Mouse (Mus musculus) embryo, embryonic 11.5 days (tissue): ENCODE measurements around the gene 5730455P16Rik.
A peak's percentile ranks its signal among the peaks of the same experiment; 100 is the strongest.
"Not testable (repeated sequence)": the region's sequence is repeated elsewhere in the genome, so short reads cannot be mapped to it uniquely, and the experiment has no call there.

Source experiments
- DNase-seq: peaks from one replicate; pipeline ENCODE4 v3.0.0-alpha.2; 2012; ENCODE audit warnings: low read depth, low spot score

5730455P16Rik gene

DNA sequence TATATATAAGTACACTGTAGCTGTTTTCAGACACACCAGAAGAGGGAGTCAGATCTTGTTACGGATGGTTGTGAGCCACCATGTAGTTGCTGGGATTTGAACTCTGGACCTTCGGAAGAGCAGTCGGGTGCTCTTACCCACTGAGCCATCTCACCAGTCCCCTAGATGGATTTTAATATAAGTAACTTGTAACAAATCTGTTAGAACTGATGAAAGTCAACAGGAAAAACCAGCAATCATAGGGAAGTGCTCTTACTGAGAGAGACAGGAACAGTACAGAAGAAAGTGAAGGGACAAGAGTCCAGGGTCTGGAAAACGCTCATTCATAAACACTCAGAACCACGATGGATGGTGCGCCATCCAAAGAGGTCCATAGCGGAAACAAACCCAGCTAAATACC, 1.4 kb upstream of the 5730455P16Rik start:
- not testable (repeated sequence) for DNase-seq

- DNase-seq: not testable (repeated sequence)
Measured at GRCm38 (mm10) chr11:80378452-80379068, 726 bp upstream of the 5730455P16Rik start.

DNA sequence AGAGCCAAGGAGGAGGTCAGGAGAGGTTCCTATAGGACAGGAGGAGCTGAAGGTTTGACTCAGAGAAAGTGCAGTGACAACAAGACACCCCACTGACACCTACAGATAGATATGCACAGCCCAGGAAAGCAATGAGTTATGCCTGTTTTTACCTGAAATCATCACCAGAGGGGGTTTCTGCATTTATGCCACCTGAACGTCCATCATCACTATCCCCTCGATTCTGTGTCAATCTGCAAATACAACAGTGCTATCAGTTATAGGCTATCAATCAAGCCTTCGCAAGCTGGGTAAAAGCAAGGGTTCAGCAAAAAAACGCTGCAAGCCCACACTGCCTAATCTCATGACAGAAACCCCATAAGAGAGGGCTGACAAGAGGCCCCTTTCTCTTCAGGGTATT, 1.2 kb downstream of the 5730455P16Rik start:
- no peak for DNase-seq

DNA sequence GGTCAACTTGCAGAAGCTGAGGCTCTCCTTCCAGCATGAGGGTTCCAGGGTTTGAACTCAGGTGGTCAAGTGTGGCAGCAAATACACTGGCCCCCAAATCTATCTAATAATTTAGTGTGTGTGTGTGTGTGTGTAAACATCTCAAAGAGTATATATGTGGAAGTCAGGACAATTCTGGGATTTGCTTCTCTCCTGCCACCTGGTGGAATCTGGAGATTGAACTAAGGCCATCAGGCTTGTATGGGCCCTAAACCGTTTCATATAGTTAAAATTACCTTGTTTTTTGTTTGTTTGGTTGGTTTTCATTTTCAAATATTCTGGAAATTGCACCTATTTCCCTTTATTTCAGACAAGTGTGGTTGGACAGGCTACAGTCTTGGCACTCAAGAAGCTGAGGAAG, 8.9 kb downstream of the 5730455P16Rik start:
- no peak for DNase-seq

GRCm38 (mm10) chr11:80354832-80355231, 23.0 kb downstream of the 5730455P16Rik start:
- DNase-seq: no peak

DNA sequence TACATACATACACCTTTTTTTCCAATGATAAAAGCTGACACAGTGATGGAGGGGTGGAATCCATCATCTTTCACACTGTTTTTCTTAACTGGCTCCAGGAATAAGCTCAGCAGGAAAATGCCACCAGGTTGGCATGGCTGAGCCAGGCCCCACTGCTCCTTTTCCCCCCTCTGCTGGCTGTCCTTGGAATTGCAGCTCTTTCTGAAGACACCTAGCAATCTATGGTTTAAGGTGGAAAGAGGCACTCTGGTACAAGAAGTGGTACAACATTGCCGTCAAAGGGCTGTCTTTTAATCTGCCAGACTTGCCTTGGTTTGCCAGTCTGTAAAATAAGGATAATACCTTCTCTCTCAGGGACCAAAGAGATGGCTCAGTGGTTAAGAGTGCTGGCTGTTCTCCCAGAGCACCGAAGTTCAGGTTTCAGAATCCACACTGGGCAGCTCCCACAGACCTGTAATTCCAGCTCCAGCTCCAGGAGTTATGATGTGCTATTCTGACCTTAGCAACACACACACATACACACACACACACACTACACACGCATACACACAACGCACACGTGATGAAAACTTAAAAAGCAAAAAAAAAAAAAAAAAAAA, 25.9 kb downstream of the 5730455P16Rik start:
- peak; percentile 72 for DNase-seq

DNA sequence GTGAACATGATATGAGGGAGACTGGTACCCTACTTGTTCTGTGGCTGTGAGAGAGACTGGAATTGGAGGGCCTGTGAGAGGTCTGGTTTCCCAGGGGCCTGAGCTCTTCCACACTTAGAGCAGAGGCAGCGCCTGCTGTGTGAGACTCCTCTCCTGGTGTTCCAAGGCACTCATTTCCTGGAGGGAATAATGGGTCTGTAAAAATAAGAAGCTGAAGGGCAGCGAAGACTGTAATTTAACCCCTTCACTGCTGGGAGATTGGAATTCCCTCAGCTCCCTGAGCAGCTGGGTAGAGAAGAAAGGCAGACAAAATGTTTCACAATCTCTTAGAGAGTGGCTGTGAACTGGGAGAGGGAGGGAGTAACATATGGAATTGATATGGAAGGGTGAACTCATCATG, 35.4 kb downstream of the 5730455P16Rik start:
- no peak for DNase-seq

DNA sequence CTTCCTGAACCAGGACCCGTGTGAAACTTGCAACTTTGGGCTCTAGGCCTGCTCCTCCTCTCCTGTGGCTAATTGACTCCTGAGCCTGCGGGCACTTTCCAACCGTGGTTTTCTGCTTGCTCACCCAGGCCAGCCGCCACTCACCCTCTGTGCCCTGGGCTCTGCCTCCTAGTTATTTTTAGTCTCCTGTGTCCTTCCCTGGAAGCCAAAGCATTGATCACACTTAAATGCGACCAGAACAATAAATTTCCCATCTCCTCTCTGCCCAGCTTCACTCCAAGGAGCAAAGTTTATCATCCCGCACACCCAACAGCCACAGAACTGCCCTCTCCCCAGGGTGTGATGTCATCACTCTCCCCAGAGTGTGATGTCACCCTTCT, 41.5 kb downstream of the 5730455P16Rik start:
- no peak for DNase-seq

GRCm38 (mm10) chr11:80335609-80336350, 42.1 kb downstream of the 5730455P16Rik start:
- DNase-seq: peak; percentile 37

DNA sequence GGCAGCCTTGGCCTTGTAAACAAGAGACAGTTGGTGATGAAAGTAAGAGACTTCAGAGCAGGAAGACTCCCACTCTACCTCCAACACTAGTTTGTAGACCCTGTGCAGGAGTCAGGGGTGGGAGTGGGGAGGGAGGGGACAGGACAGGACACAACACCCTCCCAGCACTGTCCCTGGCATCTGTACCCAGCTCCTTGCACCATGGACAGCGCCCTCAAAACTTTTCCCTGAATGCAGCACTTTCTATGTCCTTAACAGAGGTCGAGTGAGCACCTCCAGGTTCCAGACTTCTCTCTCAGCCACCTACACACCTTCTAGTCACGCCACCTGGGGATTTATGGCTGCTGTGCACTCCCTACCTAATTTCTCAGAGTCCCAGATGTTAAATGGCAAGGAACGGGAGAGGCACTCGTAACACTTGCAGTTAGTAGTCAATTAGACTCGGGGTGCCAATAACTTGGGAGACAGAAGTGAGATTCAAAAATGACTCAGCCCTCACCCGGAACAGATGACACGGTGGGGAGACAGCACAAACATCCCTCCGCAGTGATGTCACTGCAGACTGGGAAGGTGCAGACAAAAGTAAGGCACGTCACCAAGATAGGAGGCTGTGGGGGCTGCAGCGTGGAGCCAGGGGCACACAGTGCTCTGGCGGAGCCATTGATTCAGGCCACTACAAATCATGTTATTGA, 45.0 kb downstream of the 5730455P16Rik start:
- DNase-seq: no peak

- no peak for DNase-seq
Measured at GRCm38 (mm10) chr11:80324636-80325035, 53.2 kb downstream of the 5730455P16Rik start.

DNA sequence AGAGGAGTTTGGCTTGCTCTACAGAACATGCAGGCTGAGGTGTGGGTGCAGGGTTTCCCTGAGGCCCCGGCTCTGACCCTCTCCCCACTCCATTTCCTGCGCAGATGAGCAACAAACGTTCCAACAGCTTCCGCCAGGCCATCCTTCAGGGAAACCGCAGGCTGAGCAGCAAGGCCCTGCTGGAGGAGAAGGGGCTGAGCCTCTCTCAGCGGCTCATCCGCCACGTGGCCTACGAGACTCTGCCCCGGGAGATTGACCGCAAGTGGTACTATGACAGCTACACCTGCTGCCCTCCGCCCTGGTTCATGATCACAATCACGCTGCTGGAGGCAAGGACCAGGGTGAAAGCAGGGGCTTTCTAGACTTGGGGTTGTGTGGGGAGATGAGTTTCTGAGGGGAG, 54.6 kb downstream of the 5730455P16Rik start:
- no peak for DNase-seq

- no peak for DNase-seq
Measured at GRCm38 (mm10) chr11:80315743-80316639, 61.8 kb downstream of the 5730455P16Rik start.

- no peak for DNase-seq
Measured at GRCm38 (mm10) chr11:80313944-80314343, 63.9 kb downstream of the 5730455P16Rik start.

GRCm38 (mm10) chr11:80313462-80313861, 64.4 kb downstream of the 5730455P16Rik start:
- DNase-seq: no peak

DNA sequence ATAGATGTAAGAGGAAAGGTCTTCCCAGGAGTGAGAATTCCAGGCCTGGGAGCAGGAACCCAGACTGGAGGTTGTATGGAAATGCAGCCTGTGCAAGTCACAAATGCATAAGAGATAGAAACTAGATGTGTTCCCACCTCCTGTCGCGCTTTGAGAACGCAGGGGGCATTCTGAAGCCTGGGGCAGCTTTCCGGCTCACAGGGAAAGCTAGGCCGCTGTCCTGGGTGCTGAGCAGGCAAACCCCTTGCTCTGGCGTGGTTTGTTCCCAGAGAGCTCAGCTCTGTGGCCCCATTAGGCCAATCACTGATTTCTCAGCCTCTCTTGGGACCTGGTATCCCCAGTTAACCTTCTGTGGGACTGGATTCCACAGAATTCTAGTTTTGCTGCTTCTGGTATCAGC, 65.3 kb downstream of the 5730455P16Rik start:
- no peak for DNase-seq

GRCm38 (mm10) chr11:80312049-80312448, 65.8 kb downstream of the 5730455P16Rik start:
- DNase-seq: no peak

DNA sequence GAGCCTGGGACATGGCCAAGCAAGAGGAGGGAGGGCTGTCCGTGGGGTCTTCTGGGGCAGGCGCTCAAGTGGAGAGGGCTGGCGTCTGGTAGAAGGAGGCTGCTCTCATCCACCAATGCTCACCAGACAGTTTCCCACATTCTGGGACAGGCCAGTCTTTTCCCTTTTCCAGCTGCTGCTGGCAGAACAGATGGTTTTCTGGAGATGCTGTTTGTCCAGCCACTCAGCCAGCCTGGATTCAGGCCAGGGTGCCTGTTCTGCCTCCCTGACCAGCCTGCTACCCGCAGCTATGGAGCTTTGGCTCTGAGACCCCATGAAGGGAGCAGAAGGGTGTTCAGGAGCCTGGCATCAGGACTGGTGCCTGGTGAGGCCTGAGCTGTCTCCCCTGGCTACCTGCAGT, 66.6 kb downstream of the 5730455P16Rik start:
- DNase-seq: no peak
